In genomic region chr2:167261106-167261505, GRCm38 (mm10) we compare ENCODE assay signal across 17 mouse cellular contexts. TPM values are rescaled to one million over a fixed set of nuclear protein-coding genes. Genes with fewer than 3 reads are reported as not detected.
DNase-seq lines count a peak whose midpoint lies in the region; ATAC-seq and TF ChIP-seq lines count a peak whose summit lies in the region.
"Had no signal": no experiment of that assay in that cellular context is flagged by ENCODE, and none has a peak within 500 bp of the region (broad histone marks: within the 10 kb centered on the region; RNA-seq: fewer than 3 reads in every experiment).

No protein-coding gene starts in this region.

- peak; percentile 94 for DNase-seq in heart, adult 11 months
- no peak for DNase-seq in heart, adult 8-10 months (ENCODE audit: low spot score)
- peak; percentile 48 to 67 for DNase-seq in lung, adult 18-20 months
- DNase-seq in lung, adult 2 months = no peak
- no peak for DNase-seq in lung, embryonic 14.5 days
- no peak for DNase-seq in stomach, postnatal 0 days (ENCODE audit: low spot score)
- no peak for DNase-seq in cerebellum, postnatal 4 days (ENCODE audit: low spot score in 2 of 2)
- DNase-seq in adrenal gland, postnatal 36 days = no peak
- DNase-seq: cerebellum, adult 9-10 months; kidney, adult 9 months; layer of hippocampus, adult 9-11 months; thymus, postnatal 36 days had no signal

- H3K4me2 ChIP-seq in lung, embryonic 14.5 days = no peak overlapping the region
- no peak overlapping the region for H3K4me2 ChIP-seq in stomach, postnatal 0 days (replicated peaks; ENCODE audit: low read depth)
- H3K4me2 ChIP-seq: embryonic facial prominence, embryonic 12.5 days; hindbrain, embryonic 13.5 days; neural tube, embryonic 15.5 days had no signal

- no peak for TF ChIP-seq POLR2A in lung, adult 2 months (IDR thresholded peaks at IDR 0.05; ENCODE audit: borderline replicate concordance, extremely low read depth, low read depth, low read length)

- no peaks in the 10 kb centered on the region for H3K27me3 ChIP-seq in lung, embryonic 14.5 days (ENCODE audit: insufficient read depth, low read length)
- H3K27me3 ChIP-seq in stomach, postnatal 0 days (ENCODE audit: control insufficient read depth, insufficient read depth, low read length) = no peaks in the 10 kb centered on the region
- H3K27me3 ChIP-seq: embryonic facial prominence, embryonic 12.5 days; hindbrain, embryonic 13.5 days; neural tube, embryonic 15.5 days had no signal

- no peaks in the 10 kb centered on the region for H3K36me3 ChIP-seq in lung, embryonic 14.5 days (ENCODE audit: insufficient read depth)
- no peaks in the 10 kb centered on the region for H3K36me3 ChIP-seq in stomach, postnatal 0 days (ENCODE audit: control insufficient read depth, insufficient read depth, low read length)
- H3K36me3 ChIP-seq: embryonic facial prominence, embryonic 12.5 days; hindbrain, embryonic 13.5 days; neural tube, embryonic 15.5 days had no signal

- H3K9me3 ChIP-seq in lung, embryonic 14.5 days (ENCODE audit: low read depth, low read length) = no peaks in the 10 kb centered on the region
- no peaks in the 10 kb centered on the region for H3K9me3 ChIP-seq in stomach, postnatal 0 days (ENCODE audit: control insufficient read depth, low read length)
- H3K9me3 ChIP-seq: embryonic facial prominence, embryonic 12.5 days; hindbrain, embryonic 13.5 days; neural tube, embryonic 15.5 days had no signal

- no peak for TF ChIP-seq EP300 in stomach, postnatal 0 days (optimal IDR thresholded peaks at IDR 0.05)

- 38% methylated on average over 4 of the region's 4 CpGs for WGBS in lung, adult 2 months
- WGBS in lung, embryonic 14.5 days = 63% methylated on average over 4 of the region's 4 CpGs
- 46% methylated on average over 4 of the region's 4 CpGs for WGBS in stomach, postnatal 0 days

- no peak for TF ChIP-seq CTCF in lung, adult 2 months (IDR thresholded peaks at IDR 0.05; ENCODE audit: insufficient read depth, low read length)
- no peak for TF ChIP-seq CTCF in lung, embryonic 14.5 days (IDR thresholded peaks at IDR 0.05; ENCODE audit: low read depth)
- no peak for TF ChIP-seq CTCF in stomach, postnatal 0 days (IDR thresholded peaks at IDR 0.05; ENCODE audit: low read depth)

- peak overlapping the region; percentile 50; the same call in 1 of the 2 replicates for H3K27ac ChIP-seq in lung, embryonic 14.5 days (ENCODE audit: low read depth)
- H3K27ac ChIP-seq in stomach, postnatal 0 days (replicated peaks) = peak overlapping the region; percentile 36
- H3K27ac ChIP-seq: embryonic facial prominence, embryonic 12.5 days; hindbrain, embryonic 13.5 days; neural tube, embryonic 15.5 days had no signal

- H3K9ac ChIP-seq in lung, embryonic 14.5 days = no peak overlapping the region
- no peak overlapping the region for H3K9ac ChIP-seq in stomach, postnatal 0 days (ENCODE audit: low read length)
- H3K9ac ChIP-seq: embryonic facial prominence, embryonic 12.5 days; hindbrain, embryonic 13.5 days; neural tube, embryonic 15.5 days had no signal

- no peak; the same call in 1 of the 2 replicates for ATAC-seq in lung, embryonic 14.5 days (ENCODE audit: insufficient read depth)
- peak; percentile 59 for ATAC-seq in stomach, postnatal 0 days (ENCODE audit: low FRiP score, low TSS enrichment)
- ATAC-seq: forebrain, embryonic 14.5 days had no signal

- H3K4me3 ChIP-seq in lung, adult 2 months (replicated peaks; ENCODE audit: extremely low read depth, low read depth, low read length) = no peak overlapping the region
- H3K4me3 ChIP-seq in lung, embryonic 14.5 days (ENCODE audit: low read depth, low read length) = no peak overlapping the region
- no peak overlapping the region for H3K4me3 ChIP-seq in stomach, postnatal 0 days (ENCODE audit: low read depth, low read length)
- H3K4me3 ChIP-seq: embryonic facial prominence, embryonic 12.5 days; hindbrain, embryonic 13.5 days; neural tube, embryonic 15.5 days had no signal

- H3K4me1 ChIP-seq in lung, adult 2 months (ENCODE audit: control insufficient read depth, insufficient read depth, low read length) = peaks cover 15% of the 10 kb centered on the region
- H3K4me1 ChIP-seq in lung, embryonic 14.5 days (ENCODE audit: insufficient read depth) = peaks cover 2% of the 10 kb centered on the region; the same call in 1 of the 2 replicates
- H3K4me1 ChIP-seq in stomach, postnatal 0 days (replicated peaks; ENCODE audit: control insufficient read depth, insufficient read depth) = no peaks in the 10 kb centered on the region
- H3K4me1 ChIP-seq: hindbrain, embryonic 13.5 days; neural tube, embryonic 15.5 days had no signal

RNA-seq across cellular contexts. Expression of gene Ptgis, which starts 20.7 kb away (rescaled TPM):
- total RNA-seq in heart, adult 8-10 months (2022) = 10 to 100 TPM; 14.5 to 23.5 (median 16.9) TPM
- polyA plus RNA-seq in lung, adult 2 months (2012; rRNA removed) = 105 and 162 TPM in 2 replicates
- polyA plus RNA-seq in lung, embryonic 14.5 days (2014; fragmentation: Nextera tagmentation; extraction: Ambion mirVana) = 16.0 and 18.6 TPM in 2 replicates
- polyA plus RNA-seq in stomach, postnatal 0 days (2015; fragmentation: Nextera tagmentation; extraction: Ambion mirVana) = 21.9 and 26.7 TPM in 2 replicates
- 10 to 100 TPM; 24.7 to 31.7 TPM for total RNA-seq in adrenal gland, postnatal 36 days (2021)
- total RNA-seq: granulocyte monocyte progenitor cell, adult 5-6 weeks had no signal

Comparison
In these comparisons a context has a peak if more than half of its experiments do, and no peak if none do; other contexts are left out.
1. DNase-seq: peak in heart, adult 11 months (single experiment) and lung, adult 18-20 months (2 of 2); none in heart, adult 8-10 months (single experiment), lung, adult 2 months (single experiment), lung, embryonic 14.5 days (single experiment), stomach, postnatal 0 days (single experiment), cerebellum, postnatal 4 days (0 of 2) and adrenal gland, postnatal 36 days (0 of 2).